In the genomic region with DNA sequence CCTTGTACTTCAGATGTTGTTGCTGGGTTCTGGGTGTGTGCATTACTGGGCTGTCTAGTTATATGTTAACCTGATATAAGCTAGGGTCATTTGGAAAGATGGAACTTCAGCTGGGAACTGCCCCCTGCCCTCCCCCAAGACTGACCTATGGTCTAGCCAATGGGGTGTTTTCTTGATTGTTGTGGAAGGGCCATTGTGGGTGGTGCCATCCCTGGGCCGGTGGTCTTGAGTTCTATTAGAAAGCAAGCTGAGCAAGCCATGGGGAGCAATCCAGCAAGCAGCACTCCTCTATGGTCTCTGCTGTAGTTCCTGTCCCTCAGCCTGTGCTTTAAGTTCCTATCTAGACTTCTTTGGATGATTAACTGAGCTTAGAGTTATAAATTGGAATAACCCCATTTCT, we compare ENCODE assay signal across 23 mouse cellular contexts.
"Had no signal": no experiment of that assay in that cellular context is flagged by ENCODE, and none has a peak within 500 bp of the region (broad histone marks: within the 10 kb centered on the region; RNA-seq: fewer than 3 reads in every experiment).

No protein-coding gene starts in this region.

- H3K27ac ChIP-seq: gastrocnemius, adult 2 months; heart, embryonic 10.5 days; hindbrain, embryonic 10.5 days; hindbrain, embryonic 12.5 days; hindbrain, embryonic 14.5 days; intestine, embryonic 15.5 days; liver, embryonic 13.5 days; liver, embryonic 15.5 days had no signal

- H3K9ac ChIP-seq: heart, embryonic 12.5 days; hindbrain, embryonic 12.5 days; hindbrain, embryonic 14.5 days; intestine, embryonic 15.5 days; limb, embryonic 12.5 days; liver, embryonic 13.5 days; liver, embryonic 15.5 days had no signal

- H3K27me3 ChIP-seq: heart, embryonic 12.5 days; hindbrain, embryonic 12.5 days; intestine, embryonic 15.5 days; limb, embryonic 12.5 days; liver, embryonic 13.5 days; liver, embryonic 15.5 days had no signal

- H3K9me3 ChIP-seq: heart, embryonic 10.5 days; hindbrain, embryonic 10.5 days; hindbrain, embryonic 12.5 days; intestine, embryonic 15.5 days; liver, embryonic 13.5 days; liver, embryonic 15.5 days had no signal

- DNase-seq: gastrocnemius, adult 2 months; gastrocnemius, postnatal 10 days; gastrocnemius, postnatal 25 days; heart, adult 18-20 months; heart, postnatal 10 days; heart, postnatal 4 days; kidney, adult 18-20 months; kidney, adult 8-10 months; kidney, postnatal 10 days; kidney, postnatal 36 days; layer of hippocampus, adult 9-11 months; layer of hippocampus, postnatal 36 days; left cerebral cortex, postnatal 4 days; liver; liver, embryonic 13.5 days had no signal

- H3K4me3 ChIP-seq: gastrocnemius, adult 2 months; heart, embryonic 10.5 days; heart, embryonic 12.5 days; hindbrain, embryonic 10.5 days; hindbrain, embryonic 12.5 days; intestine, embryonic 15.5 days; limb, embryonic 12.5 days; liver, embryonic 13.5 days; liver, embryonic 15.5 days had no signal

- H3K36me3 ChIP-seq: heart, embryonic 12.5 days; hindbrain, embryonic 12.5 days; intestine, embryonic 15.5 days; limb, embryonic 12.5 days; liver, embryonic 13.5 days; liver, embryonic 15.5 days had no signal

- H3K4me1 ChIP-seq: liver, embryonic 13.5 days; liver, embryonic 15.5 days had no signal
